Mouse (Mus musculus) liver, postnatal 0 days (tissue): ENCODE measurements around the gene Dnm3.

ENCODE experiments used
- CTCF ChIP-seq: sonication (generic); IDR thresholded peaks from 2 replicates; pipeline ENCODE4 v1.5.1; 2016; ENCODE audit warnings: antibody characterized with exemption, low read depth
- EP300 ChIP-seq: IDR thresholded peaks from 2 replicates; pipeline ENCODE4 v1.6.1; 2016; ENCODE audit warnings: antibody characterized with exemption, low read depth, mild to moderate bottlenecking

DNA sequence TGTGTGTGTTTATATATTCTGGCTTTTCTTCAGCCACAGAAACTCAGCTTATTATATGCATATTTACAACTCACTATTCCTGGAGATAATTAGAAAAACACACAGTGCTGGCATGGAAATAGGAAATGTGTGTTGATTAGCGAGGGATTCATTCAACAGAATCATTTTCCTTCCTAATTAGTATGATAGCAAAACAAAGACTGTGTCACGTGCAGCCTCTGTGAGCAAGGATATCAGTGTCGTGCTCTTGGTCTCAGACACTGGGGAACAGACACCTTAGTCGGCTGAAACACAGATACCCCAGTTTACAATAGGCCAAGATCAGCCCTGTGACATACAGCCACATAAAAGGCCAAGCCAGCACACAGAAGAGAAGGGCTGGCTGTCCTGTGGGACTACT lies 83.3 kb downstream of the Dnm3 start:
- TF ChIP-seq CTCF: no peak
- no peak for TF ChIP-seq EP300
